Mouse (Mus musculus) layer of hippocampus, adult 11-12 months (tissue): ENCODE results near the gene Maml1.
A peak's percentile ranks its signal among the peaks of the same experiment; 100 is the strongest.
"Not testable (repeated sequence)": the region's sequence is repeated elsewhere in the genome, so short reads cannot be mapped to it uniquely, and the experiment has no call there.

ENCODE experiments used
- DNase-seq: peaks from one replicate; pipeline ENCODE4 v3.0.0; 2022; ENCODE audit warnings: low spot score

Maml1 gene

GRCm38 (mm10) chr11:50292190-50292855, at the start of gene Maml1:
Gene Maml1, minus strand, starts transcription at chr11:50292311.
- DNase-seq: peak; percentile 98

GRCm38 (mm10) chr11:50336891-50337290, 44.8 kb upstream of the Maml1 start:
- DNase-seq: no peak

GRCm38 (mm10) chr11:50336126-50336525, 44.0 kb upstream of the Maml1 start:
- DNase-seq: no peak

GRCm38 (mm10) chr11:50333181-50333580, 41.1 kb upstream of the Maml1 start:
- DNase-seq: no peak

GRCm38 (mm10) chr11:50329378-50329777, 37.3 kb upstream of the Maml1 start:
- DNase-seq: no peak

- DNase-seq: no peak
These were observed 36.0 kb upstream of the Maml1 start for GRCm38 (mm10) chr11:50328075-50328625.

- DNase-seq: peak; percentile 8
These were observed 34.3 kb upstream of the Maml1 start for GRCm38 (mm10) chr11:50326302-50326966.

- peak; percentile 99 for DNase-seq
These were observed 33.6 kb upstream of the Maml1 start, which contains the start of gene Canx for GRCm38 (mm10) chr11:50325496-50326301. Gene Canx, minus strand, starts transcription at chr11:50325673.

- DNase-seq: no peak
These were observed 32.8 kb upstream of the Maml1 start for GRCm38 (mm10) chr11:50324751-50325471.

- DNase-seq: no peak
These were observed 31.7 kb upstream of the Maml1 start for GRCm38 (mm10) chr11:50323843-50324242.

- no peak for DNase-seq
These were observed 30.2 kb upstream of the Maml1 start for GRCm38 (mm10) chr11:50322345-50322744.

GRCm38 (mm10) chr11:50321239-50321638, 29.1 kb upstream of the Maml1 start:
- DNase-seq: no peak

- not testable (repeated sequence) for DNase-seq
These were observed 27.2 kb upstream of the Maml1 start for GRCm38 (mm10) chr11:50319343-50319742.

GRCm38 (mm10) chr11:50312803-50313202, 20.7 kb upstream of the Maml1 start:
- DNase-seq: no peak

- no peak for DNase-seq
These were observed 11.3 kb upstream of the Maml1 start for GRCm38 (mm10) chr11:50303406-50303805.

GRCm38 (mm10) chr11:50291321-50292165, 568 bp downstream of the Maml1 start:
- peak; percentile 30 for DNase-seq

GRCm38 (mm10) chr11:50290486-50291225, 1.5 kb downstream of the Maml1 start:
- DNase-seq: no peak

- no peak for DNase-seq
These were observed 5.7 kb downstream of the Maml1 start for GRCm38 (mm10) chr11:50286428-50286827.

GRCm38 (mm10) chr11:50285696-50286095, 6.4 kb downstream of the Maml1 start:
- no peak for DNase-seq

- DNase-seq: no peak
These were observed 6.8 kb downstream of the Maml1 start for GRCm38 (mm10) chr11:50285263-50285662.
